Mouse (Mus musculus): ENCODE measurements at regions not wholly inside any gene's neighbourhood (a gene's known extent, or its start where the extent isn't known, plus 50 kb on each side); places are given as distances from the start of the nearest gene placed in this dataset.

- DNase-seq (ENCODE audit: low spot score), result no peak
These were observed 80.1 kb upstream of the Ptprk start for GRCm38 (mm10) chr10:27994376-27995034.

- DNase-seq (ENCODE audit: low spot score), result no peak
These were observed 79.6 kb upstream of the Ptprk start for GRCm38 (mm10) chr10:27995035-27995399.

- DNase-seq (ENCODE audit: low spot score), result no peak
These were observed 63.9 kb upstream of the Ptprk start for GRCm38 (mm10) chr10:28010756-28011155.

GRCm38 (mm10) chr10:28012135-28012534, 62.5 kb upstream of the Ptprk start:
- no peak for DNase-seq (ENCODE audit: low spot score)

- no peak for DNase-seq (ENCODE audit: low spot score)
These were observed 61.2 kb upstream of the Ptprk start for GRCm38 (mm10) chr10:28013401-28013800.

GRCm38 (mm10) chr10:28014306-28014825, 60.3 kb upstream of the Ptprk start:
- no peak for DNase-seq (ENCODE audit: low spot score)

Measured in gastrocnemius, adult 18-20 months (tissue).